Mouse (Mus musculus) bone marrow, adult 2 months (tissue): ENCODE data around the gene Sdccag8.

ENCODE experiments used
- CTCF ChIP-seq: fragments of 200-500 bp; IDR thresholded peaks from 2 replicates; pipeline ENCODE4 v1.5.1; 2011; ENCODE audit warnings: low read length, control low read depth; ENCODE audit not compliant: control insufficient read depth, insufficient read depth
- POLR2A ChIP-seq: fragments of 200-500 bp; IDR thresholded peaks from 2 replicates; pipeline ENCODE4 v1.6.1; 2011; ENCODE audit warnings: low read depth, mild to moderate bottlenecking, control low read depth, low read length, borderline replicate concordance; ENCODE audit not compliant: control insufficient read depth

DNA sequence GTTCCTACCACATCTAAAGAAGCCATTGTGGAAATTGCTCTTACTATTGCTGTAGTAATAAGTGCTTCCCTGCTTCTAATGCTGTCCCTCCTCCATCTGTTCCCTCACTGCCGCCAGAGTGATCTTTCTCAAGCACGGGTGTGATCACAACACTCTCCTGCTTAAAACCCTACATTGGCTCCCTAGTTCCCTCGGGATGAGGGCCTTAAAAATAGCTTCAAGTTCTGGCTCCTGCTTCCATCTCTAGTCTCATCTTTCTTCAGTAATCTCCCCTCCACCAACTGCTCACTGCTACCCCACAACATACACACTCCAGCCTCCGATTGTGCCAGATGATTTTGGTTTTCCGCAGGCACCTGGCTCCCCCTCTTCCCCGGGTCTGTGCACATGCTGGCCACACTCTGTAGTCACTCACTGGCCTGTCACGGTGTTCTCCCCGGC is 125.5 kb downstream of the Sdccag8 start:
- TF ChIP-seq CTCF (no peak), POLR2A (no peak)
